Mouse (Mus musculus): ENCODE results near the gene Atp13a4.
A peak's percentile ranks its signal among the peaks of the same experiment; 100 is the strongest.

The Atp13a4 gene

GRCm38 (mm10) chr16:29544829-29545228 is at the start of gene Atp13a4:
Gene Atp13a4, minus strand, starts transcription at chr16:29544864.
- no peak for DNase-seq (ENCODE audit: low spot score)

- DNase-seq (ENCODE audit: low spot score): no peak
Observed at GRCm38 (mm10) chr16:29592171-29592570, 47.5 kb upstream of the Atp13a4 start.

GRCm38 (mm10) chr16:29579787-29580176 is 35.1 kb upstream of the Atp13a4 start:
- DNase-seq (ENCODE audit: low spot score): peak; percentile 27

- DNase-seq (ENCODE audit: low spot score): peak; percentile 98
Observed at GRCm38 (mm10) chr16:29579167-29579786, 34.6 kb upstream of the Atp13a4 start, which contains the start of gene Opa1. Gene Opa1, plus strand, starts transcription at chr16:29579334.

- DNase-seq (ENCODE audit: low spot score): peak; percentile 64
Observed at GRCm38 (mm10) chr16:29575620-29576019, 31.0 kb upstream of the Atp13a4 start.

- DNase-seq (ENCODE audit: low spot score): no peak
Observed at GRCm38 (mm10) chr16:29574013-29574412, 29.3 kb upstream of the Atp13a4 start.

- DNase-seq (ENCODE audit: low spot score): peak; percentile 82
Observed at GRCm38 (mm10) chr16:29560869-29561268, 16.2 kb upstream of the Atp13a4 start.

GRCm38 (mm10) chr16:29560454-29560853 is 15.8 kb upstream of the Atp13a4 start:
- DNase-seq (ENCODE audit: low spot score): no peak

GRCm38 (mm10) chr16:29559667-29560066 is 15.0 kb upstream of the Atp13a4 start:
- no peak for DNase-seq (ENCODE audit: low spot score)

- DNase-seq (ENCODE audit: low spot score): no peak
Observed at GRCm38 (mm10) chr16:29541261-29541683, 3.4 kb downstream of the Atp13a4 start.

GRCm38 (mm10) chr16:29539906-29540305 is 4.8 kb downstream of the Atp13a4 start:
- no peak for DNase-seq (ENCODE audit: low spot score)

GRCm38 (mm10) chr16:29536411-29537204 is 8.1 kb downstream of the Atp13a4 start:
- no peak for DNase-seq (ENCODE audit: low spot score)

GRCm38 (mm10) chr16:29535866-29536265 is 8.8 kb downstream of the Atp13a4 start:
- DNase-seq (ENCODE audit: low spot score): no peak

GRCm38 (mm10) chr16:29533641-29534040 is 11.0 kb downstream of the Atp13a4 start:
- no peak for DNase-seq (ENCODE audit: low spot score)

GRCm38 (mm10) chr16:29527085-29527484 is 17.6 kb downstream of the Atp13a4 start:
- DNase-seq (ENCODE audit: low spot score): no peak

- no peak for DNase-seq (ENCODE audit: low spot score)
Observed at GRCm38 (mm10) chr16:29526585-29526984, 18.1 kb downstream of the Atp13a4 start.

GRCm38 (mm10) chr16:29512495-29512894 is 32.2 kb downstream of the Atp13a4 start:
- DNase-seq (ENCODE audit: low spot score): no peak

- DNase-seq (ENCODE audit: low spot score): no peak
Observed at GRCm38 (mm10) chr16:29510743-29511142, 33.9 kb downstream of the Atp13a4 start.

GRCm38 (mm10) chr16:29509881-29510280 is 34.8 kb downstream of the Atp13a4 start:
- no peak for DNase-seq (ENCODE audit: low spot score)

GRCm38 (mm10) chr16:29504671-29505070 is 40.0 kb downstream of the Atp13a4 start:
- DNase-seq (ENCODE audit: low spot score): no peak

GRCm38 (mm10) chr16:29504198-29504597 is 40.5 kb downstream of the Atp13a4 start:
- no peak for DNase-seq (ENCODE audit: low spot score)

GRCm38 (mm10) chr16:29491031-29491430 is 53.6 kb downstream of the Atp13a4 start:
- no peak for DNase-seq (ENCODE audit: low spot score)

GRCm38 (mm10) chr16:29481439-29481838 is 63.2 kb downstream of the Atp13a4 start:
- DNase-seq (ENCODE audit: low spot score): no peak

Measured in embryo, embryonic 10 days (tissue).